Mouse (Mus musculus) hindbrain, embryonic 16.5 days (tissue): Measurements from ENCODE around the gene Cav1. TPM values are rescaled to one million over a fixed set of nuclear protein-coding genes. Genes with fewer than 3 reads are reported as not detected.
A peak's percentile ranks its signal among the peaks of the same experiment; 100 is the strongest.

Source experiments
- ATAC-seq: fragments of 200-750 bp; cut with Nextera tagmentation; 2 replicates; pipeline ENCODE4 v1.8.0; 2017; ENCODE audit warnings: moderate TSS enrichment, moderate library complexity
- H3K27ac ChIP-seq: fragments of 300-500 bp; sonication (generic); 2 replicates; pipeline ENCODE4 v1.5.1; 2014; ENCODE audit warnings: low read depth, mild to moderate bottlenecking, control low read depth, low read length, moderate library complexity
- H3K27me3 ChIP-seq: fragments of 300-500 bp; sonication (generic); replicated peaks from 2 replicates; pipeline ENCODE4 v1.6.1; 2014; ENCODE audit warnings: low read length; ENCODE audit not compliant: control insufficient read depth, insufficient read depth
- H3K36me3 ChIP-seq: fragments of 300-500 bp; sonication (generic); 2 replicates; pipeline ENCODE4 v1.6.1; 2014; ENCODE audit warnings: mild to moderate bottlenecking, low read length, moderate library complexity, mixed read lengths; ENCODE audit not compliant: control insufficient read depth, insufficient read depth
- H3K4me1 ChIP-seq: fragments of 300-500 bp; sonication (generic); 2 replicates; pipeline ENCODE4 v1.6.1; 2014; ENCODE audit warnings: low read depth, low read length; ENCODE audit not compliant: control insufficient read depth, insufficient read depth
- H3K4me2 ChIP-seq: fragments of 300-500 bp; sonication (generic); 2 replicates; pipeline ENCODE4 v1.6.1; 2014; ENCODE audit warnings: mild to moderate bottlenecking, low read length, control low read depth, moderate library complexity
- H3K4me3 ChIP-seq: fragments of 300-500 bp; sonication (generic); 2 replicates; pipeline ENCODE4 v1.5.1; 2014; ENCODE audit warnings: mild to moderate bottlenecking, low read length, control low read depth, moderate library complexity
- H3K9ac ChIP-seq: fragments of 300-500 bp; sonication (generic); 2 replicates; pipeline ENCODE4 v1.6.1; 2014; ENCODE audit warnings: low read depth, mild to moderate bottlenecking, control low read depth, low read length, moderate library complexity
- H3K9me3 ChIP-seq: fragments of 300-500 bp; sonication (generic); 2 replicates; pipeline ENCODE4 v1.6.1; 2014; ENCODE audit warnings: mild to moderate bottlenecking, low read length, moderate library complexity; ENCODE audit not compliant: control insufficient read depth
- WGBS: fragments of 180-500 bp; shearing (Covaris S2); extraction: QIAGEN DNeasy Blood & Tissue Kit; methylation state at CpG from one replicate; pipeline ENCODE4 v1.1.7; 2014; 5-methylcytosine and 5-hydroxymethylcytosine counted together
- polyA plus RNA-seq: library from polyadenylated mRNA; unstranded; fragments of >200 nt; fragmentation: Nextera tagmentation; extraction: Ambion mirVana; gene quantifications from 2 replicates; pipeline ENCODE4 v1.2.1, GENCODE M21; 2015

The Cav1 gene
- polyA plus RNA-seq, 1 experiment from 2014 or later = 45.8 TPM

GRCm38 (mm10) chr6:17282159-17282558 is 24.0 kb upstream of the Cav1 start:
- 38% methylated on average over 5 of the region's 5 CpGs for WGBS
- no peaks in the 10 kb centered on the region for H3K36me3 ChIP-seq
- no peaks in the 10 kb centered on the region for H3K9me3 ChIP-seq
- H3K4me3 ChIP-seq = no peak overlapping the region
- H3K4me1 ChIP-seq = peaks cover 7% of the 10 kb centered on the region
- H3K9ac ChIP-seq = no peak overlapping the region
- peak overlapping the region; percentile 98 for H3K4me2 ChIP-seq
- H3K27me3 ChIP-seq = no peaks in the 10 kb centered on the region
- H3K27ac ChIP-seq = no peak overlapping the region
- ATAC-seq = no peak

GRCm38 (mm10) chr6:17283834-17284233 is 22.3 kb upstream of the Cav1 start:
- no peaks in the 10 kb centered on the region for H3K9me3 ChIP-seq
- no peaks in the 10 kb centered on the region for H3K36me3 ChIP-seq
- ATAC-seq = no peak
- no peak overlapping the region for H3K4me3 ChIP-seq
- H3K4me1 ChIP-seq = peaks cover 7% of the 10 kb centered on the region
- H3K4me2 ChIP-seq = no peak overlapping the region
- H3K9ac ChIP-seq = no peak overlapping the region
- 87% methylated on average over 3 of the region's 3 CpGs for WGBS
- H3K27ac ChIP-seq = no peak overlapping the region
- H3K27me3 ChIP-seq = no peaks in the 10 kb centered on the region

DNA sequence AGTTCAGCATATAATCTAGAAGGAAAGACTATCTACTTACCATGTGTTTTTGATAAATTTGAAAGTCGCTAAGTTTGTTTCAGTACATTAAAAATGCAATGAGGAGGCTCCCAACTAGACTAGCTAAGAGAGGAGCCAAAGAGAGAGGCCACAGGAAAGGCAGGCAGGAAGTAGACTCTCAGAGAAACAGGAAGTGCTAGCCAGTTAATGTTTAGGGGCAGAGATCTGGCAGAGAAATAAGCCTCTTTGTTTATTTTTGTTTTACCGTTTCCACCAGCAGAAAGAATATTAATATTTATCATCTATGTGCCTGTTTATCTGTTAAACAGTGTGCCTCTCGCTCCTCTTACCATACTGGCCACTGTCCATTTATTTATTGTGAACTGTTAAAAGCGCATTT is 19.8 kb upstream of the Cav1 start:
- Histone ChIP-seq H3K9ac (no peak overlapping the region), H3K9me3 (no peaks in the 10 kb centered on the region), H3K36me3 (no peaks in the 10 kb centered on the region), H3K4me3 (no peak overlapping the region), H3K27me3 (no peaks in the 10 kb centered on the region), H3K27ac (no peak overlapping the region), H3K4me2 (no peak overlapping the region), H3K4me1 (peaks cover 7% of the 10 kb centered on the region)
- WGBS = 62% methylated on average over 4 of the region's 4 CpGs
- no peak for ATAC-seq

- no peak for ATAC-seq
- Histone ChIP-seq H3K9me3 (no peaks in the 10 kb centered on the region), H3K4me1 (no peaks in the 10 kb centered on the region), H3K9ac (no peak overlapping the region), H3K27me3 (no peaks in the 10 kb centered on the region), H3K4me2 (no peak overlapping the region), H3K27ac (no peak overlapping the region), H3K4me3 (no peak overlapping the region), H3K36me3 (no peaks in the 10 kb centered on the region)
- 53% methylated on average over 5 of the region's 5 CpGs for WGBS
Measured at GRCm38 (mm10) chr6:17295116-17295515, 11.0 kb upstream of the Cav1 start.

DNA sequence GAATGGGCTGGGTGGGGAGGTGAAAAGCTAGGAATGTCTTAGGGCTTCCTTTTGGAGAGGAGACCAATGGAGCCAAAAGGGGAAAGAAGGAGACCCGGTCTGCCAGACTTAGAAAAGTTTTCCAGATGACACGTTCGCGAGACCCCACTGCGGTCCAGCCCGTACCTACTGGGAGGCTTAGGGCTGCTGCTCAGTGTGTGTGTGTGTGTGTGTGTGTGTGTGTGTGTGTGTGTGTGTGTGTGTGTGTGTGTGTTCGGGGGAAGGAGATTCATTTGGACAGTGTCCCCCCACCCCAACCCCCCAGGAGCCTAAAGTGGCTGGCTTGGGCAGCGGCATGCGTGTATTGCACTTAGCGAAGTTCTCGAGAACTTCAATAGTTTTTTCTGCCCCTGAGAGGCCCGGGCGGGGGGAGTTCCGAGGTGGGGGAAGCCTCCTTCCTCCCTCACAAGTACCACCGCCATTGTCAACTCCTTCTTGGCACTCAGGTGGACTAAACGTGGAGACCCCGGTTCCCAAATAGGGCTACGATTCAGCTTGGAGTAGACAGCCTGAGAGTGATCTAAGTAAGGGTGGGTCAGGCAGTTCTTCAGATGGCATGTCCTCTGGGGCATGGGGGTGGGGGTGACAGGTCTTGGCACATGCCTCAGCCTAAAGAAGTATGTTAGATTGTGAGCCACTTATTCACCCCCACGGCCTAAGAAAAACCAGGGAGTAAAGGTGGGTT is 629 bp downstream of the Cav1 start:
- Histone ChIP-seq H3K27me3 (peaks cover 8% of the 10 kb centered on the region), H3K4me1 (peaks cover 17% of the 10 kb centered on the region), H3K4me2 (peak overlapping the region; percentile 96), H3K36me3 (no peaks in the 10 kb centered on the region), H3K9me3 (no peaks in the 10 kb centered on the region), H3K4me3 (peak overlapping the region; percentile 47), H3K27ac (0 out of 2 replicates have a peak overlapping the region, but pooled peaks have one; percentile 10), H3K9ac (peak overlapping the region; percentile 58)
- under 1% methylated on average over 19 of the region's 19 CpGs for WGBS
- peak; percentile 44 for ATAC-seq

DNA sequence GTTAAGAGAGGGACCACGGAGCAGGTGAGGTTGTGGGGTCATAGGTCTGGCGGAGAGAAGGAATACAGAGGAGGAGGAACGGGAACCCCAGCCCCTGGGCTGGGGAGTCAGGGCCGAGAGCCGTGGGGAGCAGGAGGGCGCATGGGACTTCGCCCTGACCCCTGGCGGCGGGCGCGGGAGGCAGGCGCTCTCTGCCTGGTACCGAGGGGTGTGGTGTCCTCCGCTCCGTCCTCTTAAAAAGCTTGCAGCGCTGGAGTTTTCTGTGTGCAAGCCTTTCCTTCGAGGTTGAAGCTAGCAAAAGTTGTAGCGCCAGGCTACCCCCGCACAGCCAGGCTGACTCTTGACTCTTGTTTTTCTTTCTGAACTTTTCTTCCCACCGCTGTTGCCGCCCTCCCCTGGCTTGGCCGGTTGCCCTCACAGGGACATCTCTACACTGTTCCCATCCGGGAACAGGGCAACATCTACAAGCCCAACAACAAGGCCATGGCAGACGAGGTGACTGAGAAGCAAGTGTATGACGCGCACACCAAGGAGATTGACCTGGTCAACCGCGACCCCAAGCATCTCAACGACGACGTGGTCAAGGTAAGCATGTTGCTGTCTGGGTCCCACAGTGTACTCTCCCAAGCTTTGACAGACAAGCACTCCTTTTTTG is 1.5 kb downstream of the Cav1 start:
- Histone ChIP-seq H3K27ac (no peak overlapping the region), H3K9me3 (no peaks in the 10 kb centered on the region), H3K27me3 (peaks cover 8% of the 10 kb centered on the region), H3K9ac (no peak overlapping the region), H3K4me3 (peak overlapping the region; percentile 47), H3K4me2 (peak overlapping the region; percentile 96), H3K4me1 (peaks cover 17% of the 10 kb centered on the region), H3K36me3 (no peaks in the 10 kb centered on the region)
- peak; percentile 77 for ATAC-seq
- 2% methylated on average over 30 of the region's 31 CpGs for WGBS

- 46% methylated on average over 2 of the region's 2 CpGs for WGBS
Measured at GRCm38 (mm10) chr6:17308661-17309060, 2.5 kb downstream of the Cav1 start.

DNA sequence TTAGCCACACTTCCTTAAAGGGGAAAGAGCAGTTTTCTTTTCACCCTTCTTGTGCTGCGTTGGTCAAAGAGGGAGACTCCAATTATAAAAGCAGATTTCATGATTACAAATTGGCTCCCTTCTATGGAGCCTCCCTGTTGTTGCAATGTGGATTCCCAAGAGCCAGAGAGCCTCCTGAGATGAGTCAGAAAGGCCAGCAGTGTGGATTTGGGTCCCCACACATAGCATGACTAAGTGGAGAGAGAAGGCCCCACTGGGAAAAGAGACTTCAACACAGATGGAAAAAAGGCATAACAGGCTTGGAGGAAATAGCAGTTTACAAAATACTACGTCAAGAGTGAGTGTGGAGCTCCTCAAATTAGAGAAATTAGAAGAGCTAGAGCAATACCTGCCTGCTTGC is 3.1 kb downstream of the Cav1 start:
- no peak for ATAC-seq
- Histone ChIP-seq H3K4me3 (no peak overlapping the region), H3K4me2 (no peak overlapping the region; the same call in 1 of the 2 replicates), H3K27me3 (peaks cover 8% of the 10 kb centered on the region), H3K27ac (no peak overlapping the region), H3K36me3 (no peaks in the 10 kb centered on the region), H3K4me1 (peaks cover 17% of the 10 kb centered on the region), H3K9me3 (no peaks in the 10 kb centered on the region), H3K9ac (no peak overlapping the region)
- WGBS = 80% methylated on average over 2 of the region's 2 CpGs

More at GRCm38 (mm10) chr6:17308661-17309060, 2.5 kb downstream of the Cav1 start:
- no peaks in the 10 kb centered on the region for H3K9me3 ChIP-seq
- H3K36me3 ChIP-seq = no peaks in the 10 kb centered on the region
- H3K4me3 ChIP-seq = no peak overlapping the region
- H3K4me2 ChIP-seq = no peak overlapping the region
- H3K9ac ChIP-seq = no peak overlapping the region
- H3K4me1 ChIP-seq = peaks cover 17% of the 10 kb centered on the region
- ATAC-seq = no peak
- peaks cover 8% of the 10 kb centered on the region for H3K27me3 ChIP-seq
- H3K27ac ChIP-seq = no peak overlapping the region

- no peaks in the 10 kb centered on the region for H3K36me3 ChIP-seq
- no peak overlapping the region for H3K9ac ChIP-seq
- no peak overlapping the region for H3K4me3 ChIP-seq
- H3K4me2 ChIP-seq = no peak overlapping the region
- 90% methylated on average over 2 of the region's 2 CpGs for WGBS
- H3K27ac ChIP-seq = no peak overlapping the region
- no peak for ATAC-seq
- no peaks in the 10 kb centered on the region for H3K9me3 ChIP-seq
- no peaks in the 10 kb centered on the region for H3K4me1 ChIP-seq
- H3K27me3 ChIP-seq = peaks cover 2% of the 10 kb centered on the region; the same call in 1 of the 2 replicates
Measured at GRCm38 (mm10) chr6:17314241-17314640, 8.1 kb downstream of the Cav1 start.
